Mouse (Mus musculus): ENCODE data around the gene Ftl1. TPM values are rescaled to one million over a fixed set of nuclear protein-coding genes. Genes with fewer than 3 reads are reported as not detected.

Gene Ftl1
- total RNA-seq (2023) = 100 to 1,000 TPM; 609 to 629 TPM

DNA sequence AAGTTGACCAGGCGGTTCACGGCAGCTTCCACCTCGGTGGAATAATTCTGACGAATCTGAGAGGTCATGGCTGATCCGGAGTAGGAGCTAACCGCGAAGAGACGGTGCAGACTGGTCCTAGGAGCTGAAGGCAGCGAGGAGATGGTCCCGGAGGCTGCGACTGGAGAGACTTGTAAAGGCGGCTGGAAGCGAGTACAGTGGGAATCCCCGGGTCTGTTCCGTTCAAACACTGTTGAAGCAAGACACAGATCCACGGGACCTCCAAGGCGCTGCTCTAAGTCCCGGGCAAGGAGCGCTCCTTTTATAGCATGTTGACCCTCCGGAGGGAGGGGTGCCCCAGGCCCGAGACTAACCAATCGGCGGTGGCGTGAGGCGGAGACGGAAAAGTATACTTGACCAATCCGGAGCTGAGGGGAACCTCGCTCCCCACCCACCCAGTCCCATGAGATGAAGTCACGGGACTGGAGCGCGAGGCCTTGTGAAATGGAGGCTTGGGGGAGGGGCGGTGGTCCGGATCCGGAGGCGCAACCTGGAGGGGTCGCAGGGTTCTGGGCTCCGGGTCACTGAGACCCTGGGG is at the start of gene Ftl1:
Ftl1 (minus strand) TSS at position 321 of the 577 bp plus-strand sequence.

DNA sequence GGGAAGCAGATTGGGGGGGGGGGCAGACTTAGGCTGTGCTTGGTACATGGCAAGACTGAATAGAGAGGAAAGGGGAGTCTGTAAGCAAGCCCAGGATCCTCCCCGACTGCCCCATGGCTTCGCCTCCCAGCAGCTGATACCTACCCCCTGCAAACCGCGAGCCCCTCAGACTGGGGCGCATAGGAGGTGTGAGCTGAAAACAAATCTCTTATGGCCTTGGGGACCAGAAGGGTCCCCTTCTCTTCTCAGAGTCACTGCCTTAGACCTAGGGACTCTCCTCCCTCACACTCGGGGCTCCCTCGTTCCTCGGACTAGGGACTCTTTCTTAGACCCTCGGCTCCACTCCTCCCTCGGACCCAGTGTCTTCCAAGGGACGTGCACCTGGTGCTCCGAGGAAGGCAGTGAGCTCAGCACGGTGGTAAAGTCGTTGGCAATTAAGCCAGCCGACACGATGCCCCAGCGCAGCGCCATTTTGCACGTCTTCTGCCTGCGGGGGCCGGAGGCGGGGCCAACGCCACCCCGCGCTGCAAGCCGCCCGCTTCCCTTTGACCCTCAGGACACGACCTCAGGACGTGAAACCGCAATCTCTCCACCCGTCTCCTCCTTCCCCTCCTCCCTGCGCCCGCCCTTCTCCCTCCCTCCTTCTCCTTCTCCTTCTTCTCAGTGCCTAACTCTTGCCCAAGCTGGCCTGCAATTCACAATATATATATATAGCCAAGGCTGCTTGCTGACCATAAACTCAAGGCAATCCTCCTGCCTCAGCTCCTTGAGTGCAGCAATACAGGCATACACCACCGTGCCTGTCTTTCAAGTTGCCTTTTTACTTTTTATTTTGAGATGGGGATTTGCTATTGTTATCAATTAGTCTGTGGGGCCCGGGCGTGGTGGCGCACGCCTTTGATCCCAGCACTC is 28.9 kb upstream of the Ftl1 start, which contains the start of gene Dhdh:
Dhdh (minus strand) TSS at position 513 of the 912 bp plus-strand sequence.

DNA sequence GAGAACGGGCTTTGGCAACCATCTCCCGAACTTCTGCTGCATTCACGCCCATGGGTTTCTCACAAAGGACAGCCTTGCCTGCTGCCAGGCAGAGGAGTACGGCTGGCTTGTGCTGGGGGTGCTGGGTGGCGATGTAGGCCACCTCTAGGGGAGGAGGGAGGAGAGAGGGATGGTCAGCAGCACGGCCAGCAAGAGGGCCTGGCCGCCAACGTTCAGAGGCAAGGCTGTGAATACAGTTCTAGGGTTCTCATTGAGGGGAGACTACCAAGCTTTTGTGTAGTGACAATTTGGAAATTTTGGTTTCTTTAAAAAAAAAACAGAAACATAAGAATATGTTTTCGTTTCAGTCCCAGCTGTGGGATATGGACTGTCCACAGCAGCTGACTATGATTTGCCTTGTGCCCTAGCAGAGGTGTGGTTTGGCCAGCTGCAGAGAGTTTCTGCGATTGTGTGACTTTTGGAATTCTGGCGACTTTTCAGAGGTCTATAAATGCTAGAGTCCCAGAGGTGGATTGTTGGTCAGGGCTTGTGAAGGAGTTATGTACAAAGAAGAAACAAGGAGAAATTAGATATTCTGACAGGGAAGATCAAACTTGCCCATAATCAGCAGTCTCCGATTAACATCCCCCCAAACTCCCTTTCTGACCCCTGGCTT is 27.2 kb upstream of the Ftl1 start, which contains the start of gene Gm45808:
Gm45808 (minus strand) TSS at position 51 of the 655 bp plus-strand sequence.

DNA sequence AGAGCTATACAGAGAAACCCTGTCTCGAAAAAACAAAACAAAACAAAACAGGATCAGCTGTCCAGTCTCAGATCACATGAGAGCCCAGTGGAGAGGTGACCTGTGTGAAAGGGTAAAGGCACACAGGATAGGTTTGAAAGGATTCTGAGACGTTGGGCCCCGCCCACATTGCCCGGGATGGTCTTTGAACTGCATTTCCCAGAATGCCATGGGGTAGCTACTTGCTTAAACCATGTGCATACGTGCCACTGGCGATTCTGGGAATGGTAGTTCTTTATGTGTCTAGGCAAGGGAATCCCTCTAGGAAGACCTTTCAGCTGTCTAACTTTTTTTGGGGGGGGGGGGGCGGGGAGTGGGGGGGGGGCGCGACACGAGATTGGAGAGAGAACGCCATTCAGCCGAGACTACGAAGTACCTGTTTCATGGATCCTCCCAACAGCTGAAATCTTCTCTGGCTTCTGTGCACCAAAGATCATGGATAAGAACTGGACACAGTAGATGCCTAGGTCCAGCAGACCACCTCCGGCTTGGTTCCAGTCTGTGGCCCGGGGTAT is 21.8 kb upstream of the Ftl1 start, which contains the start of gene Tulp2:
Tulp2 (plus strand) TSS at position 504 of the 554 bp plus-strand sequence.

DNA sequence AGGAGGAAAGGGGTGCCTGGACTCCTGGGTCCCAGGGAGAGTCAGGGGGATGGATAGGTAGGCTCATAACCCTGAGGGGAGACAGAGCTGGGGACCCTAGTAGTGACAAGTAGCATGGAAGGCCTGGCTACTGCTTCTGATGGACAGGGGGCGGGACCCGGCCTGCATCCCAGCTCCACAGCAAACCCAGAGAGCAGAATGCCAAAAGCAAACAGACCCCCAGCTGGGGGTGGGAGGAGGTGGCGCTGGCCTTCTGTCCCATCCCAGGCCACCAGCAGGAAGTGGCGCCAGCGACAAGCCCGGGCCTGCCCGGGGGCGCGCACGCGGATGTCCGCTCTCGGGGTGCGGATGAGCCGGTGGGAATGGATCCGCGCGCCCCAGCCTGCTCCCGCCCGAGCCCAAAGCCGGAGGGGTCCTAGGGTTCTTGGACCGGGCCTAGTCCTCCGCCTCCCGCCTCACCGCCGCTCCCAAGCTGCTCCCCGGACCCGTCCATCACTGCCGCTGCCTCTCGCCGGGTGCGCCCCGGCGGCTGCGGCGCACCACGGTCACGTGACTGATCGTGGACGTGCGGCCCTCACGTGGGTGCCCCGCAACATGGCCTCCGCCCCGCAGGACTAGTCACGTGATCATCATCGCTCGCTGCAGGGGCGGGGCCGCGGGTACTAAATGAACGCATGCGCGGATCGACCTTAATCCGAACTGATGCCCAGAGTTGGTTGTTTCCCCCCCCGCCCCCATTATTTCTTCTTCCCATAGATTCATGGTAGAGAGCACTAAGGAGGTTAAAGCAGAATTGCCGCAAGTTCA is 6.8 kb upstream of the Ftl1 start, which contains the start of gene Bax:
Bax (minus strand) TSS at position 616 of the 807 bp plus-strand sequence.

DNA sequence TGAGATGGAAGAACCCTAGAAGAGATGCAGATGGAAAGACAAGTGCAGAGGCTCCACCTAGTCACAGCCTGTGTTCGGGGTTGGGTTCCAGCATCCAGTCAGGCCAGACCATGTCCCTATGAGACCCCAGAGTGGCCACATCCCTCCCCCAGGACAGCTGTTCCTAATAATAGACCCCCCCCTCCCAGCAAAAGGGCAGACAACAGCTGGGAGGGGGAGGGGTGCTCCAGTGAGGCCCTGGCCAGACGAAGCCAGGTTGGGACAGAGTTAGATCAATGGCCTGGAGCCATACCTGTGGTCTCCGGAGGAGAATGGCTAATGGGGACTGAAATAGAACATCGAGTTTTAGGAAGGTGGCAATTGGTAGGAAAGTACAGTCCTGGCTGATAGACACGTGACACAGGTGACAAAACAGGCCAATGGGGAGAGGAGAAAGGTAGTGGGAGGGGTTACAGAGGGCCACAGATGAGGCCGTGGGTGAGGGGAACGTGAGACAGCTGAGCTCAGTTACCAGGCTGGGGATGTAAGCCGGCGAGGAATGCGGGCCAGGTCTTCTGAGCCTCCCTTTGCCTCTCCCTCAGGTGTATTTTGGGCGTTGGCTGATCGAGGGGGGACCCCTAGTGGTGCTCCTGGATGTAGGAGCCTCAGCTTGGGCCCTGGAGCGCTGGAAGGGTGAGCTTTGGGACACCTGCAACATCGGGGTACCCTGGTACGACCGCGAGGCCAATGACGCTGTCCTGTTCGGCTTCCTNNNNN is 22.0 kb downstream of the Ftl1 start, which contains the start of gene Ruvbl2:
Ruvbl2 (minus strand) TSS at position 576 of the 756 bp plus-strand sequence.

DNA sequence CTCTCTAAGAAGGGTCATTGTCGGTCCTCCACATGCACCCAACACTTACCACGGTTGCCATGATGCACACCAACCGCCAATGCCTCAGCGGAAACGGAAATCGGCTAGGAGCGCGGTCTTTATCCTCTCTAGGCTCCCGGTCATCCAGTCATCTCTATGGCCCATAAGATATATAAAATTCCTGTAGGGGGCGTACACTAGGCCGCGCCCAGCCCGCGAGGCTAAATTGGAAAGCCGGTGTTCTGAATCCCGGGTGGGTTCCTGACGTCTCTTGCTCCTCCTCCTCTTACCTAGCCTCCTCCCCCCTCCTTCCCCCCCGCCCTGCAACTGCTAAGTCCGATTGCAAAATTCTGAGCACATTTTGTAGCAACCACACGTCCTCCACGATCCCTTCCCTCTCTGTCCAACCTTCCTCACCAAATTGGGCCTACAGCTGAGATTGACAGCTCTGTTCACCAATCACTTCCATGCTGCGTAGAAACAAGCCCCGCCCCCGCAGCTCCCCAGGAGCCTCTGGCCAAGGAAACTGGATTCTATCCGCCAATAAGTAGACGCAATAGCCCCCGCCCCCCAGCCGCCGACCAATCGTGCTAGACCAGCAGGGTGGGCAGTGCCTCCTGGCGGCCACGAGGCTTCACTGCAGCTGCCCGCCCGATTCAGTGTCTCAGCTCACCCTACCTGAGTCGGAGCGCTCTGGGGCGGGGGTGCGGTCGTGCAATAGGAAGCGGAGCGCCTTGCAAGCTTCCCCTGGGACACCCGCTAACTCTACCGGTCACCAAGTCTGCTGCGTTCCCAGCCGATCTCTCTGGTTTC is 25.3 kb downstream of the Ftl1 start, which contains the start of gene Gys1:
Gys1 (plus strand) TSS at position 642 of the 813 bp plus-strand sequence.

DNA sequence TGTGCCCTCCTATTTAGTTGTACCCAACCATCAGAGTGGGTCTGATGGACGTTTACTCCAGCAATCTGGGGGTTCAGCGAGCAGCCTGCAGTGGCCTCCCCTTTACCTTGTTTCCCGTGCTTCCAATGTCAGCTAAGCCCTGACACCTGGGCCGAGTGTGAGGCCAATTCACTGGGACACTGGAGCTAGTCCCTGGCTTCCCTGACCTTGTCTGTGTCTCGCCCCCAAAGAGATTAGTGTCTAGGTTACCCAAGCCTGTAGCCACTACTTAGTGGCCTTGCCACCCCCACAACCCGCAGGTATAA is 39.1 kb downstream of the Ftl1 start, which contains the start of gene Lhb:
Lhb (plus strand) TSS at position 206 of the 305 bp plus-strand sequence.

DNA sequence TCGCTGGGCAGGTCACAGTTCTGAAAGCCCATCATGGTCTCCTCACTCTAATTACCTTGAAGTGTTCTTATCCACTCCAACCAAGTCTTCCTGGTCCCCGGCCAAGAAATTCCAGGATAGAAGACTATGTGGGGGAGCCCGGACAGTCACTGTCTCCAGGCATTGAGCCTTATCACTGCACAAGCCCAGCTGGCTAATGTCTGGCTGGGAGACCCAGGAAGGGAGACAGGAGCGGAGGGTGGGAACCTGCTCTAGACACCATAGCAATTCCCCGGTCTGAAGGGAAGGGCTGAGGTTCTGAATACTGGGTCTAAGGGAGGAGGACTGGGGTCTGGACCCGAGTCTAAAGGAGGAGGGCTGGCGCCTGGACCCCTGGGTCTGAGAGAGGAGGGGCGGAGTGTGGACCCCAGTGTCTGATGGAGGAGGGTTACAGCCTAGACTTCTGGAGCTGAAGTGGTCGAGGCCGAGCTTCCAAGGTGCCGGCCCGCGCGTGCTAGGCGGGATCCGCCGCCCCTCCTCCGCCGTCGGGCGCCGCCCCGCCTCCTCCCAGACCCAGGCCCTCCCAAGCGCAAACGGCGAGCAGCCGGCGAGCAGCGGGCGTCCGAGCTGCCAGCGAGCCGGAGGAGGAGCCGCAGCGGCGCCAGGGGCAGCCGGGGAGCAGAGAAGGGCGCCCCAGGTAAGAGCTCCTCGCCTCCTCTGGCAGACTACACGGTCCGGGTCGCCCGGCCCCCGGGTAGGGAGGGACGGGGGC is 46.4 kb downstream of the Ftl1 start, which contains the start of gene Ntf5:
Ntf5 (plus strand) TSS at position 583 of the 751 bp plus-strand sequence.

Other genes with a start within 250 kb of the Ftl1 start
- 1 to 10 TPM in 1 of 2 experiments, under 1 TPM in 1; 0.83 to 2.3 TPM for gene Dkkl1, start 247.7 kb downstream of the Ftl1 start, total RNA-seq (2023)
- gene Tead2, start 244.1 kb downstream of the Ftl1 start, total RNA-seq (2023) = not detected
- gene Cd37, start 220.8 kb downstream of the Ftl1 start, total RNA-seq (2023) = 1,000 to 10,000 TPM; 1,836 to 1,886 TPM
- gene Slc6a16, start 218.8 kb downstream of the Ftl1 start, total RNA-seq (2023) = not detected
- gene Slc6a21, start 182.4 kb downstream of the Ftl1 start, total RNA-seq (2023) = 1 to 10 TPM; 1.1 to 1.9 TPM
- 10 to 100 TPM in 1 of 2 experiments, 1 to 10 TPM in 1; 8.6 to 16.3 TPM for gene Trpm4, start 126.1 kb downstream of the Ftl1 start, total RNA-seq (2023)
- gene Hrc, start 124.6 kb downstream of the Ftl1 start, total RNA-seq (2023) = not detected
- under 1 TPM in 1 of 2 experiments, not detected in 1; 0.17 TPM for gene Ppfia3, start 92.9 kb downstream of the Ftl1 start, total RNA-seq (2023)
- gene Lin7b, start 89.3 kb downstream of the Ftl1 start, total RNA-seq (2023) = 1 to 10 TPM; 1.2 to 1.5 TPM
- 100 to 1,000 TPM; 614 to 615 TPM for gene Snrnp70, start 64.1 kb downstream of the Ftl1 start, total RNA-seq (2023)
- not detected for gene Kcna7, start 54.2 kb downstream of the Ftl1 start, total RNA-seq (2023)
- gene Ntf5, start 46.2 kb downstream of the Ftl1 start, total RNA-seq (2023) = not detected
- gene Lhb, start 39.1 kb downstream of the Ftl1 start, total RNA-seq (2023) = not detected
- gene Gys1, start 25.0 kb downstream of the Ftl1 start, total RNA-seq (2023) = 10 to 100 TPM; 21.3 to 24.4 TPM
- gene Ruvbl2, start 21.8 kb downstream of the Ftl1 start, total RNA-seq (2023) = 10 to 100 TPM; 48.0 to 56.3 TPM
- 100 to 1,000 TPM; 113 to 118 TPM for gene Bax, start 7.0 kb upstream of the Ftl1 start, total RNA-seq (2023)
- gene Tulp2, start 22.0 kb upstream of the Ftl1 start, total RNA-seq (2023) = not detected
- 1 to 10 TPM in 1 of 2 experiments, not detected in 1; 3.7 TPM for gene Gm45808, start 26.9 kb upstream of the Ftl1 start, total RNA-seq (2023)
- 1 to 10 TPM; 3.3 to 5.3 TPM for gene Dhdh, start 28.9 kb upstream of the Ftl1 start, total RNA-seq (2023)
- 10 to 100 TPM; 78.3 to 83.7 TPM for gene Nucb1, start 50.5 kb upstream of the Ftl1 start, total RNA-seq (2023)
- gene Ppp1r15a, start 66.4 kb upstream of the Ftl1 start, total RNA-seq (2023) = 1,000 to 10,000 TPM in 1 of 2 experiments, 100 to 1,000 TPM in 1; 780 to 1,130 TPM
- 1 to 10 TPM; 2.5 to 2.8 TPM for gene Plekha4, start 66.4 kb upstream of the Ftl1 start, total RNA-seq (2023)
- 1 to 10 TPM in 1 of 2 experiments, not detected in 1; 8.0 TPM for gene Hsd17b14, start 95.0 kb upstream of the Ftl1 start, total RNA-seq (2023)
- 10 to 100 TPM; 28.7 to 47.2 TPM for gene Bcat2, start 110.3 kb upstream of the Ftl1 start, total RNA-seq (2023)
- gene Fgf21, start 155.6 kb upstream of the Ftl1 start, total RNA-seq (2023) = not detected
- not detected for gene Fut1, start 157.4 kb upstream of the Ftl1 start, total RNA-seq (2023)
- not detected for gene Izumo1, start 161.9 kb upstream of the Ftl1 start, total RNA-seq (2023)
- gene Rasip1, start 167.6 kb upstream of the Ftl1 start, total RNA-seq (2023) = not detected
- not detected for gene Mamstr, start 180.1 kb upstream of the Ftl1 start, total RNA-seq (2023)
- not detected for gene Fut2, start 206.5 kb upstream of the Ftl1 start, total RNA-seq (2023)
- not detected for gene Ntn5, start 224.1 kb upstream of the Ftl1 start, total RNA-seq (2023)
- not detected for gene Sec1, start 234.5 kb upstream of the Ftl1 start, total RNA-seq (2023)
- gene Car11, start 240.0 kb upstream of the Ftl1 start, total RNA-seq (2023) = not detected
- gene Dbp, start 245.2 kb upstream of the Ftl1 start, total RNA-seq (2023) = 10 to 100 TPM; 18.5 to 23.3 TPM

Data from B cell, adult 67 days (primary cell).